Mouse (Mus musculus) inflammation-experienced regulatory T-cells, adult 16 weeks (primary cell): ENCODE measurements around the gene Trim43a. TPM values are rescaled to one million over a fixed set of nuclear protein-coding genes. Genes with fewer than 3 reads are reported as not detected.

ENCODE experiments used
- polyA plus RNA-seq: library from polyadenylated mRNA; unstranded; fragments of 100-300 nt; shearing (Covaris generic); gene quantifications from one replicate; pipeline ENCODE4 v1.2.1, GENCODE M21; 2017

The Trim43a gene
- polyA plus RNA-seq = not detected

DNA sequence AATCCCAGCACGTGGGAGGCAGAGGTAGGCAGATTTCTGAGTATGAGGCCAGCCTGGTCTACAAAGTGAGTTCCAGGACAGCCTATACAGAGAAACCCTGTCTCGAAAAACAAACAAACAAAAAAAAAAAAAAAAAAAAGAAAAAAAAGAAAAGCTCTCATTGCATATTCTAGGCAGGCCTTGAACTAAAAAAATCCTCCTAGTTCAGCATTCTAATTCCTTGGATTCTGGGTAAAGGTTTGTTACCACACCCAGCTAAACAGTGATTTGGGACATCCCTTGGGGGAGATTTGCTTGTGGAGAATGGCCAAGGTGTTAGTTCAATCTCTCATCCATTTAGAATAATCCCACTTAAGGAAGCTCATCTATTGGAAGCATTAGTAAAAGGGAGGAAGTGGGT is at the start of gene Trim43a:
Gene Trim43a, plus strand, starts transcription at position 301 of the 400 bp plus-strand sequence.

DNA sequence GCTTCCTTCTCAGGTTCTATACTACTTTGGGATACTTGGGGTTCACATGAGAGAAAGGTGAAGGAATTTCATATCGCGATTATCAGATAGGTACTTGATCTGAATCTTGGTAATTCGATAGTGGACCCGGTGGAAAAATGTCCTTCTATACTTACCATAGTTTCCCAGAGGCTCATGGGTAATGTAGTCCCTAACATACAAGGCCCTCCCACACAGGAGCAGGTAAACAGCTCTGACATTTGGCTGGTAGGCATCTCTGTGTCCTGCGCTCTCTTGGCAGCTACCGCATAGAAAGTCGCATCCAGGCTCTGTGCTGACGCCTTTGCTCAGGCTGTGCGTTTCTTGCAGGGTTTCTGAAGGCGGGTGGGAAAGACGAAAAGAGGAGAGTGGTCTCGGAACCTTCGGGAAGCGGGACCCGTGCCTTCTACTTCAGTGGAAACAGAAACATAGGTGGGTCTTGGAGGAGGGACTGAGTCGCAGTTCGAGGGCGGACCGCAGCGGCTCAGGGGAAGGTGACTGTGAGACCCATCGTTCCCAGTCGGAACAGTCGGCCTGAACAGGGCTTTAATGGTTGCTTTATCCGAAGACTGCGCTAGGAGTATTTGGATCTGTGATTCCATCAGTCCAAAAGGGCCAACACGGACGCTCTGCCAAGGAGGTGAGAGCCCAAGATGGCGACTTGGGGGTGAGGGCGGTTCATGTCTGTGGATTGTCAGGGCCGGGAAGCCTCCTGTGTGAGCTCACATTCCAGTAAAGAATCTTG is 32.7 kb upstream of the Trim43a start, which contains the start of gene Zfp949:
Gene Zfp949, plus strand, starts transcription at position 170 of the 763 bp plus-strand sequence.

Other genes with a start within 250 kb of the Trim43a start
- 87.9 TPM for gene Snx14, start 141.9 kb upstream of the Trim43a start, polyA plus RNA-seq
- gene Gm20537, start 124.3 kb upstream of the Trim43a start, polyA plus RNA-seq = not detected
- gene Syncrip, start 98.3 kb upstream of the Trim43a start, polyA plus RNA-seq = 110 TPM
- gene Zfp949, start 32.9 kb upstream of the Trim43a start, polyA plus RNA-seq = 21.1 TPM
- 119 TPM for gene Mthfsl, start 139.4 kb downstream of the Trim43a start, polyA plus RNA-seq
- gene Bcl2a1d, start 151.0 kb downstream of the Trim43a start, polyA plus RNA-seq = 68.7 TPM